Comparison of ENCODE assay signal across 8 mouse cellular contexts in genomic region chrX:134585103-134586002, GRCm38 (mm10). TPM values are rescaled to one million over a fixed set of nuclear protein-coding genes. Genes with fewer than 3 reads are reported as not detected.
A peak's percentile ranks its signal among the peaks of the same experiment; 100 is the strongest.
DNase-seq lines count a peak whose midpoint lies in the region; ATAC-seq lines count a peak whose summit lies in the region.

Gene Rpl36a, plus strand, starts transcription at chrX:134585654.

- H3K27ac ChIP-seq in hindbrain, embryonic 11.5 days (ENCODE audit: low read depth, low read length) = peak within 1 kb of the TSS; percentile 78

- H3K27me3 ChIP-seq in hindbrain, embryonic 11.5 days (ENCODE audit: control insufficient read depth, insufficient read depth, low read length) = no peaks in the 10 kb centered on the region

- peak; percentile 97 for ATAC-seq in hindbrain, embryonic 11.5 days (ENCODE audit: low FRiP score)

- H3K4me1 ChIP-seq in hindbrain, embryonic 11.5 days (replicated peaks; ENCODE audit: control insufficient read depth, insufficient read depth, low read length) = no peaks in the 10 kb centered on the region

- H3K9ac ChIP-seq in hindbrain, embryonic 11.5 days (ENCODE audit: low read depth, low read length) = peak within 1 kb of the TSS; percentile 72

- DNase-seq in Muller cell, postnatal 12 days (ENCODE audit: inconsistent ontology term) = peak; percentile 84
- DNase-seq in cerebellum, adult 9-11 months = peak; percentile 89
- peak; percentile 81 to 94 for DNase-seq in frontal cortex, adult 2 months (ENCODE audit: extremely low spot score in 1 of 2, low spot score in 1 of 2)
- peak; percentile 88 for DNase-seq in hindbrain, embryonic 11.5 days (ENCODE audit: low spot score)
- peak; percentile 86 to 91 for DNase-seq in layer of hippocampus, postnatal 10 days (ENCODE audit: low spot score in 2 of 2)
- peak; percentile 95 for DNase-seq in lung, postnatal 10 days
- peak; percentile 87 for DNase-seq in ovary, postnatal 36 days (ENCODE audit: low spot score)
- peak; percentile 91 for DNase-seq in thymus, postnatal 25 days

- WGBS in hindbrain, embryonic 11.5 days = 18% methylated on average over 45 of the region's 45 CpGs

- H3K4me3 ChIP-seq in hindbrain, embryonic 11.5 days (ENCODE audit: low read depth, low read length) = peak within 1 kb of the TSS; percentile 58

- no peaks in the 10 kb centered on the region for H3K36me3 ChIP-seq in hindbrain, embryonic 11.5 days (ENCODE audit: control insufficient read depth, insufficient read depth, low read length)

- H3K4me2 ChIP-seq in hindbrain, embryonic 11.5 days (replicated peaks; ENCODE audit: low read depth, low read length) = peak within 1 kb of the TSS; percentile 49

- no peaks in the 10 kb centered on the region for H3K9me3 ChIP-seq in hindbrain, embryonic 11.5 days (ENCODE audit: control insufficient read depth, low read length)

RNA-seq across cellular contexts. Expression of gene Rpl36a, which starts in this region (rescaled TPM):
- 453 and 529 TPM in 2 replicates for polyA plus RNA-seq in frontal cortex, adult 2 months (2012; rRNA removed)
- 279 and 285 TPM in 2 replicates for polyA plus RNA-seq in hindbrain, embryonic 11.5 days (2014; fragmentation: Nextera tagmentation; extraction: Ambion mirVana)
- total RNA-seq in layer of hippocampus, postnatal 10 days (2021) = 100 to 1,000 TPM; 211 to 227 TPM

Comparison
In these comparisons a context has a peak if more than half of its experiments do, and no peak if none do; other contexts are left out.
1. Peak in every context shown above with its lines: DNase-seq, ATAC-seq, H3K4me3 ChIP-seq and H3K27ac ChIP-seq.